Mouse (Mus musculus): ENCODE results near the gene Sypl.
"Not testable (repeated sequence)": the region's sequence is repeated elsewhere in the genome, so short reads cannot be mapped to it uniquely, and the experiment has no call there.

Gene Sypl

GRCm38 (mm10) chr12:32943951-32944350, 9.7 kb upstream of the Sypl start:
- no peak for DNase-seq (ENCODE audit: low spot score in 2 of 2)

- no peak for DNase-seq (ENCODE audit: low spot score in 2 of 2)
These were observed 8.7 kb upstream of the Sypl start for GRCm38 (mm10) chr12:32944884-32945454.

- no peak for DNase-seq (ENCODE audit: low spot score in 2 of 2)
These were observed 7.3 kb upstream of the Sypl start for GRCm38 (mm10) chr12:32946376-32946775.

- peak; percentile 33 to 37 for DNase-seq (ENCODE audit: low spot score in 2 of 2)
These were observed 1.3 kb upstream of the Sypl start for GRCm38 (mm10) chr12:32952416-32952815.

- no peak for DNase-seq (ENCODE audit: low spot score in 2 of 2)
These were observed 625 bp upstream of the Sypl start for GRCm38 (mm10) chr12:32953066-32953465.

- DNase-seq (ENCODE audit: low spot score in 2 of 2), result no peak
These were observed 728 bp downstream of the Sypl start for GRCm38 (mm10) chr12:32954216-32955021.

GRCm38 (mm10) chr12:32955037-32955436, 1.3 kb downstream of the Sypl start:
- no peak for DNase-seq (ENCODE audit: low spot score in 2 of 2)

GRCm38 (mm10) chr12:32957211-32957610, 3.5 kb downstream of the Sypl start:
- DNase-seq (ENCODE audit: low spot score in 2 of 2), result no peak

GRCm38 (mm10) chr12:32962132-32962531, 8.4 kb downstream of the Sypl start:
- DNase-seq (ENCODE audit: low spot score in 2 of 2), result no peak

- DNase-seq (ENCODE audit: low spot score in 2 of 2), result no peak
These were observed 10.2 kb downstream of the Sypl start for GRCm38 (mm10) chr12:32963858-32964257.

- no peak for DNase-seq (ENCODE audit: low spot score in 2 of 2)
These were observed 18.6 kb downstream of the Sypl start for GRCm38 (mm10) chr12:32972287-32972686.

GRCm38 (mm10) chr12:32974893-32975292, 21.2 kb downstream of the Sypl start:
- DNase-seq (ENCODE audit: low spot score in 2 of 2), result no peak

- DNase-seq (ENCODE audit: low spot score in 2 of 2), result no peak
These were observed 21.8 kb downstream of the Sypl start for GRCm38 (mm10) chr12:32975501-32975900.

- DNase-seq (ENCODE audit: low spot score in 2 of 2), result no peak
These were observed 28.9 kb downstream of the Sypl start for GRCm38 (mm10) chr12:32982631-32983030.

GRCm38 (mm10) chr12:32983081-32983480, 29.4 kb downstream of the Sypl start:
- no peak for DNase-seq (ENCODE audit: low spot score in 2 of 2)

- no peak for DNase-seq (ENCODE audit: low spot score in 2 of 2)
These were observed 32.6 kb downstream of the Sypl start for GRCm38 (mm10) chr12:32986284-32986683.

- no peak for DNase-seq (ENCODE audit: low spot score in 2 of 2)
These were observed 36.0 kb downstream of the Sypl start for GRCm38 (mm10) chr12:32989731-32990130.

- DNase-seq (ENCODE audit: low spot score in 2 of 2), result no peak
These were observed 40.4 kb downstream of the Sypl start for GRCm38 (mm10) chr12:32994081-32994480.

GRCm38 (mm10) chr12:32995081-32995834, 41.6 kb downstream of the Sypl start:
- no peak for DNase-seq (ENCODE audit: low spot score in 2 of 2)

GRCm38 (mm10) chr12:32998766-32999165, 45.1 kb downstream of the Sypl start:
- no peak for DNase-seq (ENCODE audit: low spot score in 2 of 2)

GRCm38 (mm10) chr12:32999778-33000177, 46.1 kb downstream of the Sypl start:
- not testable (repeated sequence) for DNase-seq (ENCODE audit: low spot score in 2 of 2)

- DNase-seq (ENCODE audit: low spot score in 2 of 2), result no peak
These were observed 46.7 kb downstream of the Sypl start for GRCm38 (mm10) chr12:33000402-33000801.
